Mouse (Mus musculus): ENCODE data around the gene Cyp2c23. TPM values are rescaled to one million over a fixed set of nuclear protein-coding genes. Genes with fewer than 3 reads are reported as not detected.

Gene Cyp2c23
- total and polyA plus RNA-seq, 2 experiments from 2014 or later, result not detected

- WGBS, result 91% methylated on average over 5 of the region's 5 CpGs
- TF ChIP-seq CTCF (IDR thresholded peaks at IDR 0.05), result no peak
- Histone ChIP-seq H3K4me3 (ENCODE audit: low read depth, low read length) (no peak overlapping the region), H3K4me2 (ENCODE audit: low read depth, low read length, poor library complexity, severe bottlenecking) (no peak overlapping the region), H3K27ac (ENCODE audit: low read depth, low read length) (no peak overlapping the region), H3K36me3 (ENCODE audit: insufficient read depth, low read length) (peaks cover 15% of the 10 kb centered on the region; the same call in 1 of the 2 replicates), H3K9me3 (ENCODE audit: low read length) (no peaks in the 10 kb centered on the region), H3K4me1 (ENCODE audit: insufficient read depth, low read length) (no peaks in the 10 kb centered on the region), H3K9ac (replicated peaks; ENCODE audit: low read length, poor library complexity, severe bottlenecking) (no peak overlapping the region), H3K27me3 (ENCODE audit: insufficient read depth, low read length) (no peaks in the 10 kb centered on the region)
- DNase-seq (ENCODE audit: low spot score) (no peak), ATAC-seq (ENCODE audit: low FRiP score) (no peak)
These were observed 4.4 kb upstream of the Cyp2c23 start for GRCm38 (mm10) chr19:44033396-44033795.

DNA sequence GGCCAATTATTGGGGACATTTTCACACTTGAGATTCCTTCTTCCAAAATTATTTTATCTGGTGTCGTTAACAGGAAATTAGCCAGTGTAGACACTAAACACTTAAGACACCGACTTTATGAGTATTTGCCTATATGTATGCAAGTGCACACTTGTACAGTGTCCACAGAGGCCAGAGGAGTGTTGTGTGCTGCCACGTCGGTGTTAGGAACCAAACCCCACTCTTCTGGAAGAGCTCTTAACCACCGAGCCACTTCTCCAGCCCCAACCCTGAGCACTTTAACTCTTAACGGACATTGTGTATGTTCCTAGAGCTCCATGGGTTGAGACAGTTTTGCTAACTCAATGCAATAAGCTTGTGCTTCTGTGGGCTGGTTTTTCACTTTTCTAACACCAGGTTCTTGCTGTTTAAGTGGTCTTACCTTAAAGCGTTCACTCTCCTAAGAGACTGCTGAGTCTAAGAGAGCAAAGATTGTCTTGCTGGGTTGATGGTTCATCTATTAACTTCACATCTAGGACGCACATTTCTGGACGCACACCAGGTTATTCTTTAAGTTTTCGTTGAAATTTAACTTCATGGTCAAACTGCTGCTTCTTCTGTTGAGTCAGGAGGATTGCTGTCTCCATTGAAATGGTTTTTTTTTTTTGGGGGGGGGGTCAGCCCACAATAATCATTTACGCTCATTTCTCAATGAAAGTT is 3.2 kb upstream of the Cyp2c23 start:
- peaks cover 15% of the 10 kb centered on the region; the same call in 1 of the 2 replicates for H3K36me3 ChIP-seq (ENCODE audit: insufficient read depth, low read length)
- ATAC-seq (ENCODE audit: low FRiP score) (no peak), DNase-seq (ENCODE audit: low spot score) (no peak)
- no peaks in the 10 kb centered on the region for H3K4me1 ChIP-seq (ENCODE audit: insufficient read depth, low read length)
- WGBS, result 95% methylated on average over 11 of the region's 11 CpGs
- no peaks in the 10 kb centered on the region for H3K9me3 ChIP-seq (ENCODE audit: low read length)
- no peaks in the 10 kb centered on the region for H3K27me3 ChIP-seq (ENCODE audit: insufficient read depth, low read length)
- no peak overlapping the region for H3K27ac ChIP-seq (ENCODE audit: low read depth, low read length)
- H3K4me3 ChIP-seq (ENCODE audit: low read depth, low read length), result no peak overlapping the region
- H3K4me2 ChIP-seq (ENCODE audit: low read depth, low read length, poor library complexity, severe bottlenecking), result no peak overlapping the region
- no peak for TF ChIP-seq CTCF (IDR thresholded peaks at IDR 0.05)
- H3K9ac ChIP-seq (replicated peaks; ENCODE audit: low read length, poor library complexity, severe bottlenecking), result no peak overlapping the region

- 95% methylated on average over 5 of the region's 5 CpGs for WGBS
- no peak overlapping the region for H3K4me2 ChIP-seq (ENCODE audit: low read depth, low read length, poor library complexity, severe bottlenecking)
- H3K9ac ChIP-seq (replicated peaks; ENCODE audit: low read length, poor library complexity, severe bottlenecking), result no peak overlapping the region
- H3K9me3 ChIP-seq (ENCODE audit: low read length), result no peaks in the 10 kb centered on the region
- H3K4me1 ChIP-seq (ENCODE audit: insufficient read depth, low read length), result no peaks in the 10 kb centered on the region
- ATAC-seq (ENCODE audit: low FRiP score) (no peak), DNase-seq (ENCODE audit: low spot score) (no peak)
- H3K4me3 ChIP-seq (ENCODE audit: low read depth, low read length), result no peak overlapping the region
- 0 out of 2 replicates have a peak, but pooled peaks cover 3% of the 10 kb centered on the region for H3K36me3 ChIP-seq (ENCODE audit: insufficient read depth, low read length)
- no peak for TF ChIP-seq CTCF (IDR thresholded peaks at IDR 0.05)
- no peak overlapping the region for H3K27ac ChIP-seq (ENCODE audit: low read depth, low read length)
- no peaks in the 10 kb centered on the region for H3K27me3 ChIP-seq (ENCODE audit: insufficient read depth, low read length)
These were observed 1.0 kb upstream of the Cyp2c23 start for GRCm38 (mm10) chr19:44030024-44030423.

GRCm38 (mm10) chr19:44026956-44027530 is 2.0 kb downstream of the Cyp2c23 start:
- Histone ChIP-seq H3K9me3 (ENCODE audit: low read length) (no peaks in the 10 kb centered on the region), H3K4me3 (ENCODE audit: low read depth, low read length) (no peak overlapping the region), H3K36me3 (ENCODE audit: insufficient read depth, low read length) (0 out of 2 replicates have a peak, but pooled peaks cover 1% of the 10 kb centered on the region), H3K9ac (replicated peaks; ENCODE audit: low read length, poor library complexity, severe bottlenecking) (no peak overlapping the region), H3K27ac (ENCODE audit: low read depth, low read length) (no peak overlapping the region), H3K27me3 (ENCODE audit: insufficient read depth, low read length) (no peaks in the 10 kb centered on the region), H3K4me2 (ENCODE audit: low read depth, low read length, poor library complexity, severe bottlenecking) (no peak overlapping the region), H3K4me1 (ENCODE audit: insufficient read depth, low read length) (no peaks in the 10 kb centered on the region)
- ATAC-seq (ENCODE audit: low FRiP score), result no peak
- 69% methylated on average over 8 of the region's 8 CpGs for WGBS
- DNase-seq (ENCODE audit: low spot score), result no peak
- no peak for TF ChIP-seq CTCF (IDR thresholded peaks at IDR 0.05)

DNA sequence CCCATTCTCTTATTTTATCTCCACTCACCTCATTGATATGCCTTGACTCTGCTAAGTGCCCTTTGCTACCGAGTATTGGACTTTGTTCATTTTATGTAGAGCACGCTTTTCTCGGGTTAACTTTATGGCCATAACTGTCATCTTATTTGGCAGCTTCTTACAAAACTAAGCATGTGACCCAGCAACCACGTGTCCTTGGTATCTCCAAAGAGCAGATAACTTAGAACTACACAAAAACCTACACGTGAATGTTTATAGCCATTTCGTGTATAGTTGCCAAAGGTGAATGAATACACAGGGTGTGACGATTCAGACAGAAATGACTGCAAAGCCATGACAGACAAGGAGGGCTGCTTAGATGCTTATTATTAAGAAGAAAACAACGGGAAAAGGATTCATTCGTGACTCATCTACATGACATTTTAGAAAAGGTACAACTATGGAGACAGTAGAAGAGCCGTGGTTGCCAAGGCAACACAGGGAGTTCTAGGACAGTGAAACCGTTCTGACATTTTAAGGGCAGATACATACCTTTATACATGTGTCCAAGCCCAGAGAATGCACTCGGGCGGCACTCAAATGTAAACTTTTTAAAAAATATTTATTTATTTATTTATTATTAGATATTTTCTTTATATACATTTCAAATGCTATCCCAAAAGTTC is 4.0 kb downstream of the Cyp2c23 start:
- ATAC-seq (ENCODE audit: low FRiP score), result no peak
- Histone ChIP-seq H3K4me3 (ENCODE audit: low read depth, low read length) (no peak overlapping the region), H3K36me3 (ENCODE audit: insufficient read depth, low read length) (no peaks in the 10 kb centered on the region), H3K9me3 (ENCODE audit: low read length) (no peaks in the 10 kb centered on the region), H3K27me3 (ENCODE audit: insufficient read depth, low read length) (no peaks in the 10 kb centered on the region), H3K4me1 (ENCODE audit: insufficient read depth, low read length) (no peaks in the 10 kb centered on the region), H3K4me2 (ENCODE audit: low read depth, low read length, poor library complexity, severe bottlenecking) (no peak overlapping the region), H3K9ac (replicated peaks; ENCODE audit: low read length, poor library complexity, severe bottlenecking) (no peak overlapping the region), H3K27ac (ENCODE audit: low read depth, low read length) (no peak overlapping the region)
- DNase-seq (ENCODE audit: low spot score), result no peak
- TF ChIP-seq CTCF (IDR thresholded peaks at IDR 0.05), result no peak
- 84% methylated on average over 13 of the region's 13 CpGs for WGBS

GRCm38 (mm10) chr19:44023066-44023465 is 5.9 kb downstream of the Cyp2c23 start:
- H3K36me3 ChIP-seq (ENCODE audit: insufficient read depth, low read length), result no peaks in the 10 kb centered on the region
- DNase-seq (ENCODE audit: low spot score) (no peak), ATAC-seq (ENCODE audit: low FRiP score) (no peak)
- no peak; the same call in 1 of the 2 replicates for TF ChIP-seq CTCF (IDR thresholded peaks at IDR 0.05)
- H3K27me3 ChIP-seq (ENCODE audit: insufficient read depth, low read length), result no peaks in the 10 kb centered on the region
- no peak overlapping the region for H3K4me3 ChIP-seq (ENCODE audit: low read depth, low read length)
- H3K27ac ChIP-seq (ENCODE audit: low read depth, low read length), result no peak overlapping the region
- no peak overlapping the region for H3K9ac ChIP-seq (replicated peaks; ENCODE audit: low read length, poor library complexity, severe bottlenecking)
- WGBS, result 75% methylated on average over 5 of the region's 5 CpGs
- H3K9me3 ChIP-seq (ENCODE audit: low read length), result no peaks in the 10 kb centered on the region
- H3K4me2 ChIP-seq (ENCODE audit: low read depth, low read length, poor library complexity, severe bottlenecking), result no peak overlapping the region
- H3K4me1 ChIP-seq (ENCODE audit: insufficient read depth, low read length), result no peaks in the 10 kb centered on the region

Data from midbrain, postnatal 0 days (tissue).